Mouse (Mus musculus) megakaryocyte, embryonic 14.5 days (primary cell): ENCODE measurements around the gene Krt42. TPM values are rescaled to one million over a fixed set of nuclear protein-coding genes. Genes with fewer than 3 reads are reported as not detected.

Experiments used
- H3K27me3 ChIP-seq: replicated peaks from 2 replicates; pipeline ENCODE3; 2012; ENCODE audit warnings: inconsistent platforms
- H3K36me3 ChIP-seq: replicated peaks from 2 replicates; pipeline ENCODE3; 2012; ENCODE audit warnings: low read length, inconsistent platforms, mixed read lengths
- H3K4me1 ChIP-seq: 2 replicates; pipeline ENCODE4 v1.6.1; 2012; ENCODE audit warnings: inconsistent platforms
- H3K4me3 ChIP-seq: replicated peaks from 2 replicates; pipeline ENCODE3; 2012; ENCODE audit warnings: moderate library complexity, mild to moderate bottlenecking, inconsistent platforms
- H3K9me3 ChIP-seq: 2 replicates; pipeline ENCODE4 v1.6.1; 2012; ENCODE audit warnings: inconsistent platforms
- FLI1 ChIP-seq: IDR thresholded peaks from 2 replicates; pipeline ENCODE4 v1.6.1; 2012; ENCODE audit warnings: low read length, inconsistent platforms, mixed read lengths
- GATA1 ChIP-seq: IDR thresholded peaks from 3 replicates; pipeline ENCODE4 v1.6.1; 2012; ENCODE audit warnings: mixed read lengths, low read length, inconsistent platforms, borderline replicate concordance
- polyA plus RNA-seq: library from polyadenylated mRNA; stranded (reverse); fragments of >175 nt; gene quantifications from 2 replicates; pipeline ENCODE4 v1.2.3, GENCODE M21; 2012; ENCODE audit warnings: low replicate concordance; ENCODE audit not compliant: insufficient read depth

Krt42 gene
- polyA plus RNA-seq, 1 experiment, result not detected

DNA sequence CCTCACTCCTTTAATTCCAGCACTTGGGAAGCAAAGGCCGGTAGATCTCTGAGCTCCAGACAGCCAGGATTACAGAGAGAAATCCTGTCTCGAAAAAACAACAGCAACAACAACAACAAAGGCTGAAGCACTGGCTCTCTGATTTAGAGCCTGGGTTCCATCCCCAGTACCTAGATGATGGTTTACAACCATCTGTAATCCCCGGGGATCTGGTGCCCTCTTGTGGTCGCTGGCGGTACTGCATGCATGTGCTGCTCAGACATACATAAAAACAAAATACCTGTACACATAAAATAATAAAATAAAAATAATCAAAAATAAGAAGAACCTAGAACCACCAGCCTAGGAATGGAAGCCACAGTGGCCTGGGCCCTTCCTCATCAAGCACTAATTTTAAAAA, 30.6 kb upstream of the Krt42 start:
- TF ChIP-seq FLI1 (no peak), GATA1 (no peak)
- Histone ChIP-seq H3K9me3 (no peaks in the 10 kb centered on the region), H3K4me3 (no peak overlapping the region), H3K36me3 (no peaks in the 10 kb centered on the region), H3K27me3 (peaks cover 14% of the 10 kb centered on the region), H3K4me1 (peaks cover 20% of the 10 kb centered on the region)

DNA sequence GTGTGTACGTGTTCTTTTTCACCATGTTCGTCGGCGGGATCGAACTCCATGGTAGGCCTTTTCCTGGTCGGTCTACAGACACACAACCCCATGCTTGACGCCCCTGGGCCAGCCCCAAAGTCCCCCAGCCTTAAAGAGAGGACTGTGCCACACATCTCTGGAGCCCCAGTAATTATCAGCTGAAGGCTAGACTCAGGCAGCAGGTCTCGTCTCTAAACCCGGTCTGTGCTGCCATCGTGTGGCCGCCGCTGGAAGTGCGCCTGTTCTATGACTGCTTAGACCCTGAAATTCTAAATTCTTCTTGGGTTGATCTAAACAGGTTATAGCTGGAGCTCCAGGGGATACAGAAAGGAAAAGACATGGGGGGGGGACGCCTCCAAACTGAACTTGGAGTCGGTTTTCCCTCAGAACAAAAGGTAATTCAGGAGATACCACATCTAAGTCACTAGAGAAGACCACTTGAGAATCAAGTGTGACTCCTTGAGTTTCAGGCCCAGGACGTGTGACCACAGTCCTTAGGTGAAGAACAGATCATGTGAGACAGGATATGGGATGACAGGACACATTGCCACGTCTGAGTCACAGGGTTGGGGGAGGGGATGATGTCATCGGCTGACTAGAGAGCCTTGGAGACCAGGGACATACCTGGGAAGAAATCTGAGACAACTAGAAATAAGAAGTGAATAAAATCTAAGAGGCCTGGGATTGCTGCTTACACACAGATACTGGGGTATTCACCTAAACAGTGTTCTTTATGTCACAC, 28.8 kb upstream of the Krt42 start:
- Histone ChIP-seq H3K27me3 (peaks cover 11% of the 10 kb centered on the region), H3K4me3 (peak overlapping the region; percentile 78)
- TF ChIP-seq GATA1 (no peak), FLI1 (no peak)

DNA sequence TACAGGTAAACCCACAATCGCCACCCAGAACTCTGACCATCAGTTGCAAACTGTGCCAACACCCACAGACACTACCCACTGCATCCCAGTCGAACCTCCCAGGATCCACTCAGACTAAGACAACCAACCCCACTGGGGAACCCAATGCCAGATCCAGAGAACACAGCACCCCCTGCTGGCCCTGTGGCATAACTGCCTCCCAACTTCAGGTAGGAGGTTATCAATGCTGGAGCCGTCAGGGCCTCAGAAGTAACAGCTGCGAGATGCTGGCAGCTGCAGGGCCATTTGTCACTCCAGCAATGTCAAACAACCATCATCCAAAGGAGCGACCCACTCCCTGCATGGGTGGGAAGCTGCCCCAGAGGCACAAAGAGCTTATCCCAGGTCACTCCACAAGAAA, 28.1 kb upstream of the Krt42 start:
- no peak for TF ChIP-seq FLI1
- no peak for TF ChIP-seq GATA1
- Histone ChIP-seq H3K9me3 (no peaks in the 10 kb centered on the region), H3K4me3 (peak overlapping the region; percentile 78), H3K27me3 (peaks cover 13% of the 10 kb centered on the region), H3K4me1 (peaks cover 26% of the 10 kb centered on the region), H3K36me3 (no peaks in the 10 kb centered on the region)

More for the DNA sequence above, 28.8 kb upstream of the Krt42 start:
- H3K9me3 ChIP-seq, result no peaks in the 10 kb centered on the region
- no peaks in the 10 kb centered on the region for H3K36me3 ChIP-seq
- H3K4me1 ChIP-seq, result peaks cover 23% of the 10 kb centered on the region

DNA sequence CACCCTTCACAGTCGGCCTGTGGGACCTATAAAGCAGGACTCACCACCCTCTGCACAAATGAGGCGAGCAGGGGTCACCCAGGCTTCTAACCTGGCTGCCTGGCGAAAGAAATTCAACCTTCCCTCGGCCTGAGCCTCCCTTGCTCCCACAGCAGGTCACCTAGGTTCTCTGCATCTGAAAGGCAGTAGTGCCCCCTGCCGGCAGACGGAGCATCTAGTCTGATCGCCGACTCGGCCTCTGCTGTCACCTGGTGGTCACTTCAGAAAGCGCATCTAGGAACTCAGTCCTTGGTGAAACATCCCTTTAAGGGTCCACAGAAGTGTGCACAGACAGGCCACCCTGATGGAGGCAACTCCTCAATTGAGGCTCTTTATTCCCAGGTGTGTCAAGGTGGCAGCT, 25.6 kb upstream of the Krt42 start:
- Histone ChIP-seq H3K9me3 (no peaks in the 10 kb centered on the region), H3K4me1 (peaks cover 45% of the 10 kb centered on the region), H3K36me3 (no peaks in the 10 kb centered on the region), H3K4me3 (peak overlapping the region; percentile 3), H3K27me3 (peaks cover 11% of the 10 kb centered on the region)
- TF ChIP-seq FLI1 (no peak), GATA1 (no peak)

DNA sequence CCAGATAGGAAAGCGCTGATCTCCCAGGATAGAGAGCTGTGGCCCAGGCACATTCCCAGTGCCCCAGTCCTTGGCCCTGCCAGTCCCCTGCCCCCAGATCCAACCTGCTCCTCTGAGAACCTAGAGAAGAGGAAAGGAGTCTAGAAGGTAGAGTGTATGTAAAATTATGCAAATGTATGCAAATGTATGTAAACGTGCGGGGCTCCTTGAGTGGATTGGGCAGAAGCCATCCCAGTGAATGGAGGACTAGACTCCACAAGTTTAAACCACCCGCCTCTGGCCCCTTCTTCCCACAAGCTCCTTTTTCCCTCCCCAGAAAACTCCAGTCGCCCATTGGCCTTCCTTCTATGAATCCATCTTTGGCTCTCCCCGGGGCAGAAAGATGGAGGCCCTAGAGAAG, 23.2 kb upstream of the Krt42 start:
- Histone ChIP-seq H3K4me1 (peaks cover 45% of the 10 kb centered on the region), H3K9me3 (no peaks in the 10 kb centered on the region), H3K27me3 (peaks cover 21% of the 10 kb centered on the region), H3K36me3 (no peaks in the 10 kb centered on the region), H3K4me3 (no peak overlapping the region)
- TF ChIP-seq FLI1 (no peak), GATA1 (no peak)

DNA sequence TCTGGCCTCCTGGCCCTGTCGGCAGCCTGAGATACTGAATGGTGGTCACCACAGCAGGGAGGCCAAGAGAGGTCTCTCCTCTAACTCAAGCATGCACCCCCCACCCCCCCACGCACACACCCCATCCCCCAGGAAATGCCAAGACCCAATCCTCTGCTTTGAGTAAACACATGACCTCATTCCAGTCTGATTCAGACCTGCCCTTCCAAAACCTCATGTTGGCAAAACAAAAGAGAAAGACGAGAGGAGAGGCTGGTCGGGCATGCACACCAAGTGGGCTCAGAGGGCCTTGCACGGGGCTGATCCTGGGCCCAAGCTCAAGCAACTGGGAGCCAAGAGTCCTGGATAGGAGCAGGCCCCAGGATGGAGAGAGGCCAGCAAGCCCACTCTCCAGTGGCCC, 20.6 kb upstream of the Krt42 start:
- peaks cover 34% of the 10 kb centered on the region for H3K27me3 ChIP-seq
- H3K9me3 ChIP-seq, result no peaks in the 10 kb centered on the region
- H3K36me3 ChIP-seq, result no peaks in the 10 kb centered on the region
- TF ChIP-seq GATA1 (no peak), FLI1 (no peak)
- peaks cover 37% of the 10 kb centered on the region for H3K4me1 ChIP-seq
- H3K4me3 ChIP-seq, result no peak overlapping the region

DNA sequence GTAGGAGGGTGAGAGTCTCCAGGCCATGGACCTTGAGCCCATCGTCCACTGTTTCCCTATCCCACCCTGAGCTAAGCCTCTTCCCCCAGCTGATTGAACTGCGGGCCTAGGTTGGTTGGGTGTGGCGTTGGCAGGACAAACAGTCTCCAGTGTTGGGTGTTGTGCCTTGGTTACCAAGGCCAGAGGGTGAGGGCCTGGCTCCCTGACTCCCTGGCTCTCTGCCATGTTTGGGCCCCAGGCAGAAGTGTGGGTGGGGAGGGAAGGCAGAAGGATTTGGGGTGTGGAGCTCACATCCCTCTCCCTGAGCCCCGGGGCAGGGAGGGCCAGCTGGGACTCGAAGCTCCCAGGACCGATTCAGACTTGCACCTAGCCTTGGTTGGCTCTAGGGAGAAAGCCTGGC, 19.3 kb upstream of the Krt42 start:
- Histone ChIP-seq H3K9me3 (no peaks in the 10 kb centered on the region), H3K36me3 (no peaks in the 10 kb centered on the region), H3K4me1 (peaks cover 34% of the 10 kb centered on the region), H3K27me3 (peaks cover 45% of the 10 kb centered on the region), H3K4me3 (no peak overlapping the region)
- TF ChIP-seq GATA1 (no peak), FLI1 (no peak)

DNA sequence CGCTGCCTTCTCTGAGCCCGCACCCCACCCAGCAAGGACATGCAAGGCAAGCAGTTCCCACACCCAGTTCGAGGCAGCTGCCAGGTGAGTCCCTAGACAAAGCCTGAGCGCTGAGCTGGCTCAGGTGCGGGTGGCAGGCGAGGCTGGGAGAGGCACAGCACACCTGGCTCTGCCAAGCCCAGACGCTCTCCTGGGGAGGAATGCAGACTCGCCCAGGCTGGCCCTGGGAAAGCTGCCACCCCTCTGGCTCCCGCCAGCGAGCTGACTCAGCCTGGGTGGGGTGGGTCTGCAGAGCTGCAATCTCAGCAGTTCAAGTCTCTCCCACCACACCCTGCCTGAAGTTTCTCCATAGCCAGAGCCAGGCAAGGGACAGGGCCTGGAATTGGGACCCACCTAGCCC, 17.4 kb upstream of the Krt42 start:
- H3K27me3 ChIP-seq, result peaks cover 40% of the 10 kb centered on the region
- H3K4me3 ChIP-seq, result no peak overlapping the region
- H3K9me3 ChIP-seq, result no peaks in the 10 kb centered on the region
- no peaks in the 10 kb centered on the region for H3K36me3 ChIP-seq
- no peak for TF ChIP-seq GATA1
- no peak for TF ChIP-seq FLI1
- peaks cover 32% of the 10 kb centered on the region for H3K4me1 ChIP-seq

DNA sequence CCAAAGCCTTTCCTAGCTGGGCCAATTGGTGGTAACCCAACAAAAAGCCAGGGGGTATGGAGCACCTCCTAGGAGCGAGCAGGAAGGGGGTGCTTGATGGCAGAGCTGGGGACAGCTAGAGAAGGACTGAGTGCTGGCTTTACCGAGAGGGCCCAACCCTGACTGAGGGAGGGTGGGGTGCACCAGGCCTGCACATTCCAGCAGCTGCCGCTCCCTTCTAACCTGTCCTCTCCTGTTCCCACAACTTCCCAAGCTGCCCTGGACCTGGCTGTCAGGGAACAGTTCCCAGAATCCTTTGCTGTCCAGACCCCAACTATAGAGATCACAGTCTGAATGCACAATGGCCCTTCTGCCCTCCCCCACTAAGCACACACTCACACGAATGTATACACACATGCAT, 15.3 kb upstream of the Krt42 start:
- H3K9me3 ChIP-seq, result no peaks in the 10 kb centered on the region
- H3K27me3 ChIP-seq, result peaks cover 48% of the 10 kb centered on the region
- H3K4me1 ChIP-seq, result peaks cover 16% of the 10 kb centered on the region
- TF ChIP-seq GATA1, result no peak
- TF ChIP-seq FLI1, result no peak
- H3K4me3 ChIP-seq, result no peak overlapping the region
- no peaks in the 10 kb centered on the region for H3K36me3 ChIP-seq

DNA sequence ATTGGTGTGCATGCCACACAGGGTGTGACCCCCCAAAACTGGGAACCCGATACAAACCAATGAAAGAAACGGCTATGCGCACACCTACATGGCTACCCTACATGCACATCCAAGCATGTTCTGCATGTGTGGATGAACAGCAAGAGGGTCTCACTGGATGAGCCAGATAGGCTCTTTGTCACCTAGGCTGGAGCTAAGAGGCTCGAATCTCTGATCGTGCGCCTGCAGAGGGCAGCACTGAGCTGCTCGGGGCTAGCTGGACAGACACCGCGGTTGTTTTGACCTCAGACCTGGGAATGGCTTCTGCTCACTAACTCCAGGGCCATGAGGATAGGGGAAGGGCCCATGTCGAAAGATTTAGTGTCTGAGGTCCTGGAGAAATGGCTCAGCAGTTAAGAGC, 12.9 kb upstream of the Krt42 start:
- peaks cover 53% of the 10 kb centered on the region for H3K27me3 ChIP-seq
- no peak for TF ChIP-seq GATA1
- no peak for TF ChIP-seq FLI1
- H3K9me3 ChIP-seq, result no peaks in the 10 kb centered on the region

More for the DNA sequence above, 12.9 kb upstream of the Krt42 start:
- Histone ChIP-seq H3K4me3 (no peak overlapping the region), H3K36me3 (no peaks in the 10 kb centered on the region), H3K4me1 (peaks cover 9% of the 10 kb centered on the region; the same call in 1 of the 2 replicates)
